Mouse (Mus musculus): ENCODE measurements around the gene Flad1. TPM values are rescaled to one million over a fixed set of nuclear protein-coding genes. Genes with fewer than 3 reads are reported as not detected.

The Flad1 gene
- total and polyA plus RNA-seq, 2 experiments: 29.0 to 67.3 TPM

DNA sequence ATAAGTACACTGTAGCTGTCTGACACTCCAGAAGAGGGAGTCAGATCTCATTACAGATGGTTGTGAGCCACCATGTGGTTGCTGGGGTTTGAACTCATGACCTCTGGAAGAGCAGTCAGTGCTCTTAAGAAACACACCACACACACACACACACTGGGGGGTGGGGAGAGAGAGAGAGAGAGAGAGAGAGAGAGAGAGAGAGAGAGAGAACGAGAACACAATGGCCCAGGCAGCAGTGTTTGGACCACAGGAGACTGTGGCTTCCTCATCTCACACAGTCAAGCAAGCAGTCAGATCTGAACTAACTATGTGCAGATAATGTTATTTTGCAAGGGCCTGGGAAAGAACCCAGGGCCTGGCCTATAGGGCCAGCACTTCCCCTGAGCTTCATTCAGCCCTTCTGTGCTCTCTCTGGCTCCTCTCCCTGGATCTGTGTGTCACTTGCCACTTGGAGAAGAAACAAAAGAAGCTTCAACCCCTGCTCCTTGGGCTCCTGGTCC lies 44.2 kb upstream of the Flad1 start:
- H3K27me3 ChIP-seq (ENCODE audit: control insufficient read depth, insufficient read depth, low read length): no peaks in the 10 kb centered on the region
- no peaks in the 10 kb centered on the region for H3K79me2 ChIP-seq (ENCODE audit: control insufficient read depth, insufficient read depth, low read length)
- TF ChIP-seq CTCF (IDR thresholded peaks at IDR 0.05; ENCODE audit: low read depth, low read length): no peak
- H3K9ac ChIP-seq (ENCODE audit: low read depth, low read length): no peak overlapping the region
- WGBS: 92% methylated on average over 1 of the region's 1 CpGs
- no peaks in the 10 kb centered on the region for H3K36me3 ChIP-seq (ENCODE audit: control insufficient read depth, insufficient read depth, low read length)
- H3K4me1 ChIP-seq (ENCODE audit: control insufficient read depth, insufficient read depth, low read length): peaks cover 11% of the 10 kb centered on the region; the same call in 1 of the 2 replicates
- no peak for DNase-seq (ENCODE audit: extremely low read depth, low read depth, low spot score)
- no peak overlapping the region for H3K27ac ChIP-seq (replicated peaks; ENCODE audit: insufficient read depth, low read depth, low read length)
- H3K4me3 ChIP-seq (ENCODE audit: insufficient read depth, low read depth, low read length): no peak overlapping the region

DNA sequence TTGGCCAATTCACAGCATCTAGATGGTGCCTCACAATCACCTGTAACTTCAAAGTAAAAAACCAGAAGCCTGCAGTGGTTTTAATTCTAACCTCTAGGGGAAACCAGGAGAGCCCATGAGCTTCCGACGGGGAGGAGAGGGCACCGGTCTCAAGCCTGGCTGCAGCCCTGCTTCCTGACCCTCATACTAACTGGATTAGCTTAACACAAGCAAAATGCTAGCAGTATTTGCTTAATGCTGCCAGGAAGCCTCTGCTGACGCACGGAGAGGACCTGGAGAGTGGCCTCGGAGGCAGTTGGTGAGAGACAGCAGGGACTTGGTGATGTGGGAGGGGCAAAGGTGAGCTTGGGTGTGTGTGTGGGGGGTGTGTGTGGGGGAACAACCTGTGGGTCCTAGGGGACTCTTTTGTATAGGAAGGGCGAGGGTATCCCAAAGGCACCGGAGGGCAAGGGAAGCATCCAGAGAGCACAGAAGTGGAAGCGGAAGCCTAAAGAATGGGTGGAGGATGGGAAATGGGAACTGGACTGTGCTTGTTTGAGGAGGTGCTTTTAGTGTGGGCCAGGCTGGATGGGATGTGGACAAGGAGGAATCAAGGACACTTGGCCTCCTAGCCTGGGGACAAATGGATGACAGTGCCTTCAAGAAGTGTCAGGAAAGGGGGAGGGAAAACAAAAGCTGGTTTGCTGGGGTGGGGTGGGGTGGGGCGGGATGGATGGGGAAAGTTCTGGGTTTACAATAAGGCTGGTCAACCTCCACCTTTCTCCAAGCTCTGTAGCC lies 42.9 kb upstream of the Flad1 start, which contains the start of gene Pmvk:
TSS of gene Pmvk (plus strand) at position 141 of the 777 bp plus-strand sequence.
- H3K27me3 ChIP-seq (ENCODE audit: control insufficient read depth, insufficient read depth, low read length): no peaks in the 10 kb centered on the region
- no peaks in the 10 kb centered on the region for H3K36me3 ChIP-seq (ENCODE audit: control insufficient read depth, insufficient read depth, low read length)
- TF ChIP-seq CTCF (IDR thresholded peaks at IDR 0.05; ENCODE audit: low read depth, low read length): no peak
- TF ChIP-seq POLR2A (IDR thresholded peaks at IDR 0.05; ENCODE audit: extremely low read depth, insufficient read depth, low read length): no peak
- H3K9ac ChIP-seq (ENCODE audit: low read depth, low read length): no peak within 1 kb of the TSS
- WGBS: 73% methylated on average over 10 of the region's 10 CpGs
- H3K4me1 ChIP-seq (ENCODE audit: control insufficient read depth, insufficient read depth, low read length): peaks cover 5% of the 10 kb centered on the region; the same call in 1 of the 2 replicates
- H3K27ac ChIP-seq (replicated peaks; ENCODE audit: insufficient read depth, low read depth, low read length): no peak within 1 kb of the TSS
- H3K4me3 ChIP-seq (ENCODE audit: insufficient read depth, low read depth, low read length): no peak within 1 kb of the TSS
- no peak for DNase-seq (ENCODE audit: extremely low read depth, low read depth, low spot score)
- H3K79me2 ChIP-seq (ENCODE audit: control insufficient read depth, insufficient read depth, low read length): no peaks in the 10 kb centered on the region

DNA sequence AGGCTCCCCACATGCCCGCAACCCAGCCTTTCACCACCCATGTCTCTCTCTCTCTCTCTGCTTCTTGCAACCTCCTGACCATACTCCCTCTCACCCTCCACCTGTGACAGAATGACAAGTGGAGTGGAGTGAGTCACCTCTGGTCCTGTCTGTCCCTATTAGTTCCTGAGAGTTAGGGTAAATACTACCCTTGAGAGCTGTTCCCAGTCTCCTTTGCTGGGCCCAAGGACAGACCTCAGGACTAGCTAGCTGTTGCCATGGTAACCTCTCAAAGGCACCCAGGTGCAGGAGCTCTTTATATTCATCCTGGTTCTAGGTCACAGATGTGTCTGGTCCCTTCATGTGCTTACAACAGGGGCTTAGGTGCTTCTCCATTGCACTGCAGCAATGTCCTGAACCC lies 40.2 kb upstream of the Flad1 start:
- Histone ChIP-seq H3K79me2 (ENCODE audit: control insufficient read depth, insufficient read depth, low read length) (no peaks in the 10 kb centered on the region), H3K27ac (replicated peaks; ENCODE audit: insufficient read depth, low read depth, low read length) (no peak overlapping the region), H3K27me3 (ENCODE audit: control insufficient read depth, insufficient read depth, low read length) (no peaks in the 10 kb centered on the region), H3K4me3 (ENCODE audit: insufficient read depth, low read depth, low read length) (no peak overlapping the region), H3K4me1 (ENCODE audit: control insufficient read depth, insufficient read depth, low read length) (peaks cover 1% of the 10 kb centered on the region; the same call in 1 of the 2 replicates), H3K36me3 (ENCODE audit: control insufficient read depth, insufficient read depth, low read length) (no peaks in the 10 kb centered on the region), H3K9ac (ENCODE audit: low read depth, low read length) (no peak overlapping the region)
- no peak for TF ChIP-seq CTCF (IDR thresholded peaks at IDR 0.05; ENCODE audit: low read depth, low read length)
- no peak for TF ChIP-seq POLR2A (IDR thresholded peaks at IDR 0.05; ENCODE audit: extremely low read depth, insufficient read depth, low read length)
- WGBS: 92% methylated on average over 1 of the region's 1 CpGs
- DNase-seq (ENCODE audit: extremely low read depth, low read depth, low spot score): no peak

DNA sequence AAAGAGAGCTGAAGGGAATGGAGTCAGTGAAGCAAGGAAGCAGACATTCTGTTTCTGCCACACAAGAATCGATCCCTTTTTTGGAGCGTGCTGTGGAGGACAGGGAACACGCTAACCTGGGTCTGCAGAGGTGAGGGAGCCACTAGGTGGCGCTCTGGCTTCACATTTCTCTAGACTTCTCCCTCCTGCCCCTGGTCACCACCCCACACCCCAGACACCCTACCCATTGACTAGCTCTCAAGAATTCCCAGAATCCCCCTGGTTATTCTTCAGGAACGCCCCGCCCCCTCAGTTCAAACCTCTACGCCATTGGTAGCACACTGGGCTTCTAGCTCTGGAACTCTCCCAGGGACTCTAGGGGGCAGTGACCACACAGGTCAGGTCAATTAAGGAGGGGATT lies 37.9 kb upstream of the Flad1 start:
- no peaks in the 10 kb centered on the region for H3K4me1 ChIP-seq (ENCODE audit: control insufficient read depth, insufficient read depth, low read length)
- H3K9ac ChIP-seq (ENCODE audit: low read depth, low read length): no peak overlapping the region
- H3K36me3 ChIP-seq (ENCODE audit: control insufficient read depth, insufficient read depth, low read length): no peaks in the 10 kb centered on the region
- H3K27ac ChIP-seq (replicated peaks; ENCODE audit: insufficient read depth, low read depth, low read length): no peak overlapping the region
- DNase-seq (ENCODE audit: extremely low read depth, low read depth, low spot score): peak; percentile 73
- H3K27me3 ChIP-seq (ENCODE audit: control insufficient read depth, insufficient read depth, low read length): no peaks in the 10 kb centered on the region
- 24% methylated on average over 7 of the region's 7 CpGs for WGBS
- no peaks in the 10 kb centered on the region for H3K79me2 ChIP-seq (ENCODE audit: control insufficient read depth, insufficient read depth, low read length)
- TF ChIP-seq CTCF (IDR thresholded peaks at IDR 0.05; ENCODE audit: low read depth, low read length) (peak; percentile 95), POLR2A (IDR thresholded peaks at IDR 0.05; ENCODE audit: extremely low read depth, insufficient read depth, low read length) (no peak)
- H3K4me3 ChIP-seq (ENCODE audit: insufficient read depth, low read depth, low read length): no peak overlapping the region

DNA sequence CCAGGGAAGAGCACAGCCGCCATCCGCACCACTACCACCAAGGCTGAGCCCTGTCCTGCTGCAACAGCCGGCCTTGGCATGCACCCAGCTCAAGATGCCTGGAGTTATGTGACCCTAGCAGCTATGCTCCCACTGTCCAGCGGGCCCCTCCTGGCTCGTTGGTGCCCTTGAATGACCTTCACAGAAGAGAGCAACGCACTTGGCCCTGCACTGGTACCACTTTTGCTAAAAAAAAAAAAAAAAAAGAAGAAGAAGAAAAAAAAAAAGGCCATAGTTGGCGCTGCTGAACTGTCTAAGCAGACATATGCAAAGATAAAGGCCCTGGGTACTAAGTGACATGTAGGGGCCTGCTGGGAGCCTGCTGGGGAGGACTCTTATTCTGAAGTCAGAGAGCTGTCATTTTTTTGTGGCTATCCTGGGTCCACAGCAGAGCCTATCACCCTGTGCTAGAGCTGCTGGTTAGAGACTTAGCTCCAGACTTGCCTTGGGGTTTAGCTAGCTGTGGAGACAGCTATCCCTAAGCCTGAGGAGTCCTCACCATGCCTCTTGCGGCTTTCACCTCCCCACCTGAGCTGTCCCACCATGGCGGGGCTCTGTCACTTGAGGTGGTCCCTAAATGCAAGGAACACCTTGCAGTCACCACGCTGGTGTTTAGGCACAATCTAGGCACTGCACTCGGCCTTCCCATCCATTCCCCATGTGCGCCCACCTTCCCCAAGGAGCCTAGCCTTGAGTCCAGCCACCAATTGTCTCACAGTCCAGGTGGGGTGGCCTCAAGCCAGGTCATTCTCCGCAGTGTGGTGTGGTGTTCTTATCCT lies 37.3 kb upstream of the Flad1 start:
- WGBS: 67% methylated on average over 13 of the region's 13 CpGs
- Histone ChIP-seq H3K27me3 (ENCODE audit: control insufficient read depth, insufficient read depth, low read length) (no peaks in the 10 kb centered on the region), H3K9ac (ENCODE audit: low read depth, low read length) (no peak overlapping the region), H3K4me3 (ENCODE audit: insufficient read depth, low read depth, low read length) (no peak overlapping the region), H3K27ac (replicated peaks; ENCODE audit: insufficient read depth, low read depth, low read length) (no peak overlapping the region), H3K79me2 (ENCODE audit: control insufficient read depth, insufficient read depth, low read length) (no peaks in the 10 kb centered on the region), H3K4me1 (ENCODE audit: control insufficient read depth, insufficient read depth, low read length) (no peaks in the 10 kb centered on the region), H3K36me3 (ENCODE audit: control insufficient read depth, insufficient read depth, low read length) (no peaks in the 10 kb centered on the region)
- peak; percentile 15 for DNase-seq (ENCODE audit: extremely low read depth, low read depth, low spot score)
- TF ChIP-seq CTCF (IDR thresholded peaks at IDR 0.05; ENCODE audit: low read depth, low read length): no peak
- TF ChIP-seq POLR2A (IDR thresholded peaks at IDR 0.05; ENCODE audit: extremely low read depth, insufficient read depth, low read length): no peak

Measured in liver, adult 2 months (tissue).